Mouse (Mus musculus) lung, postnatal 14 days (tissue): ENCODE data around the gene Rai14.
A peak's percentile ranks its signal among the peaks of the same experiment; 100 is the strongest.

ENCODE experiments used
- DNase-seq: peaks from one replicate; pipeline ENCODE4 v3.0.0; 2021

The Rai14 gene

DNA sequence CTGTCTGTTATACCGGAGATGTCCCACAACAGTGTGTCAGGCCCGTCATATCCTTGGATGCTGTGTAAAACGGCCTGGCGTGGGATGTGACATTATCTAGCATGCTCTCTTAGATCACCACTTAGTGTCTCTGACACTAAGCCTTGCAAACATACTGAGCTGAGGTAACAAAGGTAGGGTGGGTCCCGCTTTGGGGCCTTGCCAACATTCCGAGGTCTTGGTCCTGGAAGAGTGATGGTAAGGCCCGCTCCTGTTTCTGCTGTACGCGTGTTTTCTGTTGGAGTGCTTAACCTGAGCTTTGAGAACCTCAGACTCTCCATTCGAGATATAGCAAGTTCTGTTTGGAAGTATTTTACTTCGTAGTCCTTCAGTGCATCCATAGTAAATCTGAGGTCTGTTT, 5.8 kb upstream of the Rai14 start:
- peak; percentile 41 for DNase-seq

- DNase-seq = no peak
These were observed 5.1 kb upstream of the Rai14 start for GRCm38 (mm10) chr15:10719511-10719910.

GRCm38 (mm10) chr15:10718763-10719162, 4.3 kb upstream of the Rai14 start:
- no peak for DNase-seq

GRCm38 (mm10) chr15:10717284-10717683, 2.9 kb upstream of the Rai14 start:
- no peak for DNase-seq

GRCm38 (mm10) chr15:10715966-10716365, 1.5 kb upstream of the Rai14 start:
- DNase-seq = no peak

DNA sequence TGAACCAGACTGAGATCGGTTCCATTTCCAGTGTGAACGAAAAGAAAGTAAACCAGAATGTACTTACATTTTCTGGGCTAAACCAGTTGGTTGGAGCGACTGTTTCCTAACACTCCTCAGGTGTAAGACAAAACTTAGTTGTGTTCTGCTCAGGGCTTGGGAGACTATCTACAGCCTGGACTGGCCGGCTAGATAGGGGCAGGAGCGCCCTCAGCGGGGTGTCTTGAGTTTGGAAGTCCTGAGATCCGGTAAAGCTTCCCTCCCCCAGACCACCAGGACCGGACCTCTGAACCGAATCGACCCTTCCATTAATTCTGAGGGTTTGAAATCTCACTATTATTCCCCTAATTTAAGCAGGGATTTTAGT, 698 bp upstream of the Rai14 start:
- peak; percentile 46 for DNase-seq

DNA sequence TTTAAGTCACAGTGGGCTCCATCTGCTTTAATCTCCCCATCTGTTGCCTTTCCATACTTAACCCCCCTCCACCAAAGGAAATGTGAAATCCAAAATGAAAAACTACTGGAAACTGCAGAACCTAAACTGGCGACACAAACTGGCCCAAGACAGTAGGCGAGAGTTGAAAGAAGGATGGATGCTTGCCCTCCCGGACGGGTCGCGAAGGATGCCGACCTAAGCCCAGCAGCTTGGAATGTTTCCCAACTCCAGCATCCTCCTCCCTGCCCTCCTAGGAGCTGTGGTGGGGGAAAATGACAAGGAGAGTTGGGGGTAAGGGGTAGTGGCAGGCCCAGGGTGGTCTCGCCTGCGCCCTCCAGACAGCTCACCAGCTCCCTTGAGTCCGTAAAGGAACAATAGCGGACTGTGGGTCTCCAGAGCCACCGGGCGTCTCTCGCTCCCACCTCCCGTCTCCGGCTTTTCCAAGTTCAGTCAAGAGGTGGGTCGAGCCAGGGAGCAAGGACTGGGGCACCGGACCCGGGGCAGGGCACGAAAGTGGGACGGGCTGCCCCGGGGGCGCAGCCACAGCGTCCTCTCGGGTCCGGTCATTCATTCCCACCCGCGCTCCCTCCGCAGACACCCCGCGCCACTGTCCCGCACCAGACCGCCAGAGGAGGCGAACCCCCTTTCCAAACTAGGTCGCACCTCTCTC, 653 bp downstream of the Rai14 start:
- DNase-seq = no peak

GRCm38 (mm10) chr15:10713181-10713625, 1.2 kb downstream of the Rai14 start:
- no peak for DNase-seq

GRCm38 (mm10) chr15:10712288-10712687, 2.1 kb downstream of the Rai14 start:
- no peak for DNase-seq

- DNase-seq = no peak
These were observed 3.2 kb downstream of the Rai14 start for GRCm38 (mm10) chr15:10711231-10711630.

DNA sequence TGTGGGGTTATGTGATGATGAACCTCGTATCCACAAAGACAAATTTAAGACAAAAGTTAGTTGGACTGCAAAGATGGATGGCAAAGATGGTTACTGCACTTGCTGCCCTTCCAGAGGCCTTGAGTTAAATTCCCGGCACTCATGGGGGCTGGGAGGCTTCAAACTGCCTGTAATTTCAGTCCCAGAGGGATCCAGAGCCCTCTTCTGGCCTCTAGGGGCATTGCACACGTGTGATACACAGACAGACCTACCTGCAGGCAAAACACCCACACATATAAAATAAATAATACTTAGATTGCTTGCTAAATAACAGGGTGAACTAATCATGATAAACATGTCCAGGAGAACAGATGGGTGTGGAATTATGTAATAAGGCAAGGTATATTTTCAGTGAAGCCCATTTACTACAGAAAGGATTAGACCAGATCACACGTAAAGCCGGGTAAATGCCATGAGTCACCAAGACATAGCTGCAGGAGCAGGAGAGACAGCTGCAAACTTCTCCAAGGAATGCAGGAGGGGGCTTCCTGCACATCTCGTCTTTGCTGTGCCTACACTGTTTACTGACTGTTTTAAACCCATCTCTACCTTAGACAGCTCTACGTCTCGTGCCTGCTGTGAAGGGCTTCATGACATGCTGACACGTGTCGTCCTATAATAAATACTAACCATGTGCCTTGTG, 5.7 kb downstream of the Rai14 start:
- no peak for DNase-seq

DNA sequence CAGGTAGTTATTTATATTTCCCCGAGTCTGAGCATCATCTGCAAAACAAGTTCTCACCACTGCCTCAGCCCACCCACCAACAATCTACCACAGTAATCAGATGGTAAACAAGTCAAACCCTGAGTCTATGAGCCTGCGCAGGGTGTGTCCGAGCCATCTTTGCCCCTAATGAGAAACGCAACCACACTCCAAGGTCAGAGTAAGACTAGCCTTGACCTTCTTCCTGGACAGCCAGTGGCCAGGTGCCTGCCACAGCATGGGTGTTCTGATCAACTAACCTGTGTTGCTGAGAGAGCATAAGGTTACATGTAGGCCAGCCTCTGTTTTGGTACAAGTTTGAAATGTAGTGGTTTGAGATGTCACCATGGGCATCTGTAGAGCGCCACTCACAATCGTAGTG, 7.3 kb downstream of the Rai14 start:
- no peak for DNase-seq

- DNase-seq = no peak
These were observed 8.0 kb downstream of the Rai14 start for GRCm38 (mm10) chr15:10706414-10706813.

GRCm38 (mm10) chr15:10705752-10706151, 8.7 kb downstream of the Rai14 start:
- no peak for DNase-seq

DNA sequence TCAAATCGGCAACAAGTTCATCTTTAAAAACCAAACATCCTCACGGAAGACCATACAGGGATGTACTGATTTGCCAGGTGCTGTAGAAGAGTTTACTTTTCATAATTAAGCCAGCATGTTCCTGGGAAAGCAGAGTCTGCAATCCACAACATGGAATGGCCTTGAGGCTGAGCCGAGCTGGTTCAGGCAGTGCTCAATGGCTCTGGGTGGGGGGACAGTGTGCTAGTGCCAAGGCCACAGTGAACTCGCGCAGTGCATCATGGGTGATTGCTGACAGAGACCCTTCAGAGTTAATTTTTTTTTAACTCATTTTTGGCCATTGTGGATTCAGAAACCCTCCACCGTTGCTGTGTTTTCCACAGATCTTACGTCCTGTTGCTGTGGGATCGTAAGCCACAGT, 10.1 kb downstream of the Rai14 start:
- no peak for DNase-seq

DNA sequence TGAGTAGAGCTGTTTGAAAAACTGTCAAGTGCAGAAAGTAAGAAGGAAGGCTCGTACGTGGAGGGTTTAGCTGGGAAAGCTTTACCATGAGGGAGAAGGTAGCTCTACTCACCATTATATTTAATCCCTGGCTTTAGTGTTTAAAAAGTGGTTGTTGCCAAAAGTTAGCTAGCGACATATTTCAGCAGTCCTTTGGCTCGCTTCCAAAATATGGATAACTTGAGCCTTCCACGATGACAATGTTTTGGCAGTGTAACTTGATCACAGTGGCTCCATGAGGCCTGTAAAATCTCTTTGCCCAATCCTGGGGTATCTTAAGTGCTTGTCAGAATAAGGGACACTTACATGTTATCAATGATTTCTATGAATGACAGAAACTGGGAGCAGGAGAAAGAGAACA, 12.9 kb downstream of the Rai14 start:
- DNase-seq = no peak

- no peak for DNase-seq
These were observed 13.4 kb downstream of the Rai14 start for GRCm38 (mm10) chr15:10700891-10701466.

- no peak for DNase-seq
These were observed 17.8 kb downstream of the Rai14 start for GRCm38 (mm10) chr15:10696478-10697234.

DNA sequence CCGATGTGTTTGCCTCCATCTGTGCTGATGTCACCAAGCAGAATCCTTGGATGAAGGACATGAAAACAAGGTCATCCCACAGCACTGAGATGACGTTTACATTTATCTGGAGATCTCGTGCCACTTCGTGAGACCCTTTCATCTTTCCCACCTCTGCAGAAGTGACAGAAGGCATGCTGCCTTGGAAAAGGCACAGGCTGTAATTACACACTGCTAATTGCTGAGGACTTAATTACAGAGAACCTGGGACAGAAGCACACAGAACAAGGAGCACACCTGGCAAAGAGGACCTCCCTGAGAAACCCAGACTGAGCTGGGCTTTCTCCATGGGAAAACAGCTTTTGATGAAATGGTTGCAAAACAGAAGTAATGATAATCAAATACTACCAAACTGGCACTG, 21.8 kb downstream of the Rai14 start:
- DNase-seq = no peak

- no peak for DNase-seq
These were observed 22.9 kb downstream of the Rai14 start for GRCm38 (mm10) chr15:10691481-10691880.

DNA sequence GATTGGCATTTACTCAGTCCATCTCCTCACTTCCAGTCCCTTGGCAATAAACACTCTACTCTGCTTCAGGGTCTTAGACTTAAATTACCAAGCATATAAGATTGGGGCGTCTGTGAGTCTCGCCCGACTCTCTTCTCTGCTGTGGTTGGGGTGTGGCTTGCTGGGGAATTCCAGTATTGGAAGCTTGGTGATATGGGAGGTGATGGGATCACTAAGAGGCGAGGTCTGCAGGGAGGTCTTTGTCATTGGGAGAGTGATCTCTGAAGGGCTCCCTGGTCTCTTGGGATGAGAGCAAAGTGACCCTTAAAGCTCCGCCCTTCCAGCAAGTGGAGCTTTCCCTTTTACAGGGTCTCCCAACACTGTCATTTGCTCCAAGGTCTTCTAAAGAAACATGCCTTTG, 23.5 kb downstream of the Rai14 start:
- no peak for DNase-seq

DNA sequence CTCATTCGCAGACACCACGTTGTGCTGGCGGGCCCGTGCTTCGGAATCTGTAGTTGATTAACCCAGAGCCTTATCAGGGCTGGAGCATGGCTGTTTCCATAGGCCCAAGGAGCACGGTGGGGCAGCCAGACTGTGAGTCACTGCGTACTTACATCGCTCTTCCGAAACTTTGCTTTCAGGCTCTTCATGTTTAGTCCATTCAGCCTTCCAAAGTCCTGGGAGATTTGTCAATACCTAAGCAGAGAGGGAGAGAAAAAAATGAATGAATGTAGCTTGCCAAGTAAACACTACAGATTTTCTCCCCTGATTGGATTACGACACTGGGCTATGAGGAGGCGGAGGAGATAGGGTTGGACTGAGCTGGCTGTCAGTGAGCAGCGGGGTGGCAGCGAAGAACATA, 24.2 kb downstream of the Rai14 start:
- peak; percentile 39 for DNase-seq

- no peak for DNase-seq
These were observed 25.1 kb downstream of the Rai14 start for GRCm38 (mm10) chr15:10689304-10689703.

DNA sequence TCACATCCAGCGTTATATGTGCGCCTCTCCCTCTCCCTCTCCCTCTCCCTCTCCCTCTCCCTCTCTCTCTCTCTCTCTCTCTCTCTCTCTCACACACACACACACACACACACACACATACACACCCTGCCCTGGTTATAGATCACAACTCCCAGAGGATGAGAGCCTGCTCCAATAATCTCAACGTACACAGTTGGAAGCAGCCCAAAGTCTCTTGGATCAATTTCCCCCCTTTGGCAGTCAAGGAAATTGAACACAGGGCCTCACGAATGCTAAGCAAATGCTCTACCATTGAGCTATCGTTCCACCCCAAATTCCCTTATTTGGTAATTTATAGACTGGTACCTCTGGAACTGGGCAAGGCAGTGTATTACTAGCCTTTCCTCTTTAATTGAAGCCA, 25.7 kb downstream of the Rai14 start:
- no peak for DNase-seq
